Mouse (Mus musculus) limb, embryonic 13.5 days (tissue): ENCODE results near the gene Mrpl34. TPM values are rescaled to one million over a fixed set of nuclear protein-coding genes. Genes with fewer than 3 reads are reported as not detected.

ENCODE experiments used
- ATAC-seq: fragments of 200-750 bp; cut with Nextera tagmentation; 2 replicates; pipeline ENCODE4 v1.8.0; 2017; ENCODE audit warnings: low read depth, moderate number of reproducible peaks, moderate TSS enrichment; ENCODE audit not compliant: low FRiP score
- H3K27ac ChIP-seq: fragments of 300-500 bp; sonication (generic); 2 replicates; pipeline ENCODE4 v1.5.1; 2015; ENCODE audit warnings: inconsistent platforms, mild to moderate bottlenecking, moderate library complexity
- H3K27me3 ChIP-seq: fragments of 300-500 bp; sonication (generic); 2 replicates; pipeline ENCODE4 v1.6.1; 2015; ENCODE audit warnings: mild to moderate bottlenecking, inconsistent platforms
- H3K36me3 ChIP-seq: fragments of 300-500 bp; sonication (generic); 2 replicates; pipeline ENCODE4 v1.6.1; 2015; ENCODE audit warnings: inconsistent platforms, mild to moderate bottlenecking, moderate library complexity
- H3K4me1 ChIP-seq: fragments of 300-500 bp; sonication (generic); 2 replicates; pipeline ENCODE4 v1.6.1; 2015; ENCODE audit warnings: inconsistent platforms
- H3K4me2 ChIP-seq: fragments of 300-500 bp; sonication (generic); replicated peaks from 2 replicates; pipeline ENCODE4 v1.6.1; 2015; ENCODE audit warnings: inconsistent platforms, mild to moderate bottlenecking, moderate library complexity
- H3K4me3 ChIP-seq: fragments of 300-500 bp; sonication (generic); 2 replicates; pipeline ENCODE4 v1.5.1; 2015; ENCODE audit warnings: moderate library complexity, mild to moderate bottlenecking, inconsistent platforms
- H3K9ac ChIP-seq: fragments of 300-500 bp; sonication (generic); 2 replicates; pipeline ENCODE4 v1.6.1; 2015; ENCODE audit warnings: mild to moderate bottlenecking, inconsistent platforms
- H3K9me3 ChIP-seq: fragments of 300-500 bp; sonication (generic); 2 replicates; pipeline ENCODE4 v1.6.1; 2016; ENCODE audit warnings: inconsistent platforms
- WGBS: fragments of 180-500 bp; shearing (Covaris S2); methylation state at CpG from one replicate; pipeline ENCODE4 v1.1.7; 2015; 5-methylcytosine and 5-hydroxymethylcytosine counted together
- polyA plus RNA-seq: library from polyadenylated mRNA; unstranded; fragments of >200 nt; fragmentation: Nextera tagmentation; extraction: Ambion mirVana; gene quantifications from 2 replicates; pipeline ENCODE4 v1.2.1, GENCODE M21; 2015

Mrpl34 gene
- polyA plus RNA-seq, 1 experiment from 2014 or later, result 151 TPM

DNA sequence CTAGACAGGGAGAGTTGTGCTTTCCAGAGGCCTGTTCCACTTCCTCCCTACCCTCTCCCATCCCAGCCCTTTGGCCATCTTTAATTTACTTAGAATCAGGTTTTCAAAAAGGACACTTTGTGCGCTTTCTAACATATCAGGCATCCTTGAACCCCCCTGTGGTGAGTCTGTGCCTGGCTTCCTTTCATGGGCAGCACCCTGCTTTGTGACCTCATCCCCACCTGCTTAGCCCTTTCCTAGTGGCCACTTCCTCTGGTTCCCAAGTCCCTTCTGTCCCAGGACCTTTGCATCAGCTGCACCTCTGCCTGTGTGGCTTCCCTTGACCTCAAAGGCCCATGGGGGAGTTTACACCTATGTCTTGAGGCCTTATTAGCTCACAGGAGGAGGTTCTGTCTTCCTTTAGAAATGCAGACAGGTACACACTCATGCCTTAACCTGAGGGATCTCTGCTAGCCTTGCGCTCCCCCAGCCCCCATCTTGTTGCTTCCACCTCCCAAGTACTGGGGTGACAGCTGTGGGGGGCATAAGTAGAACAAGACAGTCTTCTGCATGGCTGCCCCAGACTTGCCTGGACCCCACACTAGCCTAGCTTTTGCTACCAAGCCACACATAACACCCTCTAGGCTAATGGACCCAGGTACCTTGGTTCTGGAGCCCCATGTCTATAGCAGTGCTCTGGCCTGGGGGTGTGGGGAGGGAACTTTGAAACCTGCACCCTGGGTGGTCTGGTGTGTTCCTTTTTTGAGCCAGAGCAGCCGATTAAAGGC, 5.6 kb downstream of the Mrpl34 start:
- no peaks in the 10 kb centered on the region for H3K27me3 ChIP-seq
- H3K9me3 ChIP-seq, result no peaks in the 10 kb centered on the region
- peak overlapping the region; percentile 94 for H3K4me2 ChIP-seq
- H3K27ac ChIP-seq, result no peak overlapping the region
- peaks cover 26% of the 10 kb centered on the region for H3K4me1 ChIP-seq
- no peak for ATAC-seq
- peaks cover 46% of the 10 kb centered on the region for H3K36me3 ChIP-seq
- WGBS, result 86% methylated on average over 3 of the region's 3 CpGs
- peak overlapping the region; percentile 76 for H3K9ac ChIP-seq
- H3K4me3 ChIP-seq, result peak overlapping the region; percentile 77

DNA sequence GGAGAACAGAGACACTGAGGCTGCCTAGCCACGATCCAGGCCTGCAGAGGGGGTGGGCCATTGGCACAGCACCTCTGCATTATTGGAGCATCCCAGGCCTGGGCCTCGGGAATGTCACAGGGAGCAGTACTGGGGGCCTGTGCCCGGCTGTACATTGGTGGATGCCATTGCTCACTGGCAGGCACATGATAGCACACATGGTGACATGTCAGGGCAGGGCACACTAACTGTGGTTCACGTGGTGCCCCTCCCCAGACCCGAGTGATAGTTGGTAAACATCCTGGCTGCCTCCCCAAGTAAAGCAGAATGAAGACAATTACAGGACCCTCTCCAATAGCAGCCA, 6.1 kb downstream of the Mrpl34 start:
- 75% methylated on average over 5 of the region's 5 CpGs for WGBS
- Histone ChIP-seq H3K9me3 (no peaks in the 10 kb centered on the region), H3K4me1 (peaks cover 26% of the 10 kb centered on the region), H3K36me3 (peaks cover 47% of the 10 kb centered on the region), H3K27me3 (no peaks in the 10 kb centered on the region), H3K4me3 (no peak overlapping the region), H3K27ac (no peak overlapping the region), H3K4me2 (peak overlapping the region; percentile 94; the same call in 1 of the 2 replicates), H3K9ac (no peak overlapping the region)
- no peak for ATAC-seq

DNA sequence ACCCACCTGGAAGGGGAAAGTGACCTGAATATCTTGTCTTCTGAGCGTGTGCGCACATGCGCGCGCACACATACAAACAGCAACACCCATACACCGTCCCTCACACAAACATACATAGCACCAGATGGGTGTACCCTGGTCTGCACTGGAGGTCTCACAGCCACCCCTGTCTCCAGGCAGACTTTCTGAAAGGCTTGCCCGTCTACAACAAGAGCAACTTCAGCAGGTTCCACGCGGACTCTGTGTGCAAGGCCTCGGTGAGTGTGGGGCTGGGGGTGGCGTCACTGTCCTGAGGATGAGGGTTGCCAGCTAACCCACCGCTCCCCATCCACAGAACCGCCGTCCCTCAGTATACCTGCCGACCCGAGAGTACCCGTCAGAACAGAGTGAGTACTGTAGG, 7.1 kb downstream of the Mrpl34 start:
- Histone ChIP-seq H3K4me2 (no peak overlapping the region), H3K27me3 (no peaks in the 10 kb centered on the region), H3K4me3 (no peak overlapping the region), H3K36me3 (peaks cover 47% of the 10 kb centered on the region), H3K4me1 (peaks cover 28% of the 10 kb centered on the region), H3K9me3 (no peaks in the 10 kb centered on the region), H3K9ac (no peak overlapping the region), H3K27ac (no peak overlapping the region)
- ATAC-seq, result no peak
- 93% methylated on average over 17 of the region's 17 CpGs for WGBS

DNA sequence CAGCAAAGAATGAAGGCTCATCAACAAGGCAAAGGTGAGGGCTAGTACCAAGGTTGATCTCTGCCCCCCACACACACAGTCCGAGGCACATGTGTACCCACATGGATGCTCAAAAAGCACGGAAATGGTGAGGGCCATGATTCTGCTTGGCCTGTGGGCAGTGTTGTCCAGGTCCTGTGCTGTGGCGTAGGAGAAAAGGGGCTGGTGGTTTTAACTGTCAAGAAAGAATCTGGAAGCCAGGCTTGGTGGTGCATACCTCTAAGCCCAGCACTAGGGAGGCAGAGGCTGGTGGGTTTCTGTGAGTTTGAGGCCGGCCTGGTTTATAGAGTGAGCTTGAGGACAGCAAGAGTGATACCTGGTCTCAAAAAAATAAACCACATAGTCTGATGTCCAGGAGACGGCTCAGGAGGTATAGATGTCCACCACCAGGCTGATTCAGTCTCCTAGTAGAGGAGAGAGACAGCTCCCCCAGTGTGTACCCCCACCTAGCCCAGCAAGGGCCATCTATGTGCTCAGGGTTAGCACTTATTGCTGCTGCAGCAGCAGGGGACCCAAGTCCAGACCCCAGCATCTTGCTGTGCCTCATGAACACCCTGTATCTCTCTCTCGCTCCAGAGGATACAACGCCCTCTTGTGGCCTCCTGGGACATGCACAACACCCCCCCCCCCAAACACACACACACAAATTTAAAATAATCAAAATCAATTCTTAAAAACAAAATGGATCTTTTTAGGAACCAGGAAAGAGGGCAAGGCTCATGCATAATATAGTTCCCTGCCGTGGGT, 8.0 kb downstream of the Mrpl34 start:
- Histone ChIP-seq H3K27ac (no peak overlapping the region), H3K36me3 (peaks cover 47% of the 10 kb centered on the region), H3K9me3 (no peaks in the 10 kb centered on the region), H3K27me3 (no peaks in the 10 kb centered on the region), H3K4me2 (no peak overlapping the region), H3K9ac (no peak overlapping the region), H3K4me1 (peaks cover 37% of the 10 kb centered on the region), H3K4me3 (no peak overlapping the region)
- 85% methylated on average over 8 of the region's 8 CpGs for WGBS
- ATAC-seq, result no peak

DNA sequence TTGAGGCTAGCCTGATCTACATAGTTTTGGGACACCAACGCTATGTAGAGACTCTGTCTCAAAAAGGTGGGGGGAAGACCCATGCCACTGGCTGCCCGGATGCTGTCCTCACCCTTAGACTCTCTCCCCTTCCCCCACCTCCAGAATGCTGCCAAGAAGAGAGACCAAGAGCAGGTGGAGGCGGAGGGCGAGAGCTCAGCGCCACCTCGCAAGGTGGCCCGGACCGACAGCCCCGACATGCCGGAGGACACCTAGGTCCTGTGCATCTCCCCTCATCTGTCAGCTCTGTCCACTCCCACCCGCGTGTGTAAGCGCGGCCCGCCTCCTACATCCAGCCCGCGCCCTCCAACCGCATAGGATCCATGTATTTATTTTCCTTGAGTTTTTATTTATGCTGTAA, 9.6 kb downstream of the Mrpl34 start:
- Histone ChIP-seq H3K4me2 (no peak overlapping the region), H3K27me3 (no peaks in the 10 kb centered on the region), H3K4me1 (peaks cover 37% of the 10 kb centered on the region), H3K36me3 (peaks cover 54% of the 10 kb centered on the region), H3K27ac (no peak overlapping the region), H3K4me3 (no peak overlapping the region), H3K9me3 (no peaks in the 10 kb centered on the region), H3K9ac (no peak overlapping the region)
- WGBS, result 97% methylated on average over 18 of the region's 18 CpGs
- ATAC-seq, result no peak

DNA sequence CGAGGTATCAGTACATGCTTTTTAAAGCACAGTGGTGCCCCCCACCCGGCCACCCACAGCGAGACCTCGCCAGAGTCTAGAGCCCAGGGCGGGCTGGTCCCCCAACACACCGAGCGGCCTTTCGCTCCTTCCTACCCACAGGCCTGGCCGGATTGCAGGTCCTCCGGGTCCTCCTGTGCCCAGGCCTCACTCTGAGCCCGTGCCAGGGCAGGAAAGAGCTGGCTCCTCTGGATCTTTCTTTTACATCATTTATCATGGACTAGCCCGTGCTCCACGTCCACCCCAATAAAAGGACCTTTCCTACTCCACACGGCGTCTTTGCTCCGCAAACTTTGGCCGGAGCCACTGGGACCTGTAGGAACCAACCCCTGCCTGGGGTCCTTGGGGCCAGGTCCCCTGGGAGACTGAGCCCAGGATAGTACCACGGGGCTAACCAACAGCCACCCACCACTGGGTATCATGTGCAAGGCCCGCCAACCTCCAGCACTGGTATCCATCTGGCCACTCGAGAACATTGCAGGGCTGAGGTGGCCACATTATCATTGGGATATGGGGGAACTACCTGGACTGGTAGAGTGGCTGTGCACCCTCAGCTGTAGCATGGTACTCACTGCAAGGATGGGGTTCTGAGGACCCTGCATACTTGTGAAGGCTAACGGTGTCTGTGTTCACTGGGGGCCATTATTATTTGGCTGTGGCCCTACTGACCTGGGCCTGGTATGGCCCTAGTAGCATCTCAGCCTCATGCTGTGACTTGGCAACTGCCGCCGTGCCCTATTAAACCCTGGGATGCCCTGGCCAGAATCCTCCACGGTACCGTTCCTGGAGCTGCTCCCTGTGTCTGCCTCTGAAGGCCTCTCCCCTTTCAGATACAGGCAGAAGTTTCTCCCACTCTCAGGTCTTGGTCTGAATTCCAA, 10.3 kb downstream of the Mrpl34 start:
- peaks cover 31% of the 10 kb centered on the region for H3K4me1 ChIP-seq
- H3K4me3 ChIP-seq, result peak overlapping the region; percentile 65; the same call in 1 of the 2 replicates
- peaks cover 61% of the 10 kb centered on the region for H3K36me3 ChIP-seq
- H3K27me3 ChIP-seq, result no peaks in the 10 kb centered on the region
- WGBS, result 85% methylated on average over 25 of the region's 25 CpGs
- no peak for ATAC-seq
- H3K4me2 ChIP-seq, result peak overlapping the region; percentile 86; the same call in 1 of the 2 replicates
- 0 out of 2 replicates have a peak overlapping the region, but pooled peaks have one; percentile 80 for H3K9ac ChIP-seq
- H3K27ac ChIP-seq, result 0 out of 2 replicates have a peak overlapping the region, but pooled peaks have one; percentile 79
- H3K9me3 ChIP-seq, result no peaks in the 10 kb centered on the region

DNA sequence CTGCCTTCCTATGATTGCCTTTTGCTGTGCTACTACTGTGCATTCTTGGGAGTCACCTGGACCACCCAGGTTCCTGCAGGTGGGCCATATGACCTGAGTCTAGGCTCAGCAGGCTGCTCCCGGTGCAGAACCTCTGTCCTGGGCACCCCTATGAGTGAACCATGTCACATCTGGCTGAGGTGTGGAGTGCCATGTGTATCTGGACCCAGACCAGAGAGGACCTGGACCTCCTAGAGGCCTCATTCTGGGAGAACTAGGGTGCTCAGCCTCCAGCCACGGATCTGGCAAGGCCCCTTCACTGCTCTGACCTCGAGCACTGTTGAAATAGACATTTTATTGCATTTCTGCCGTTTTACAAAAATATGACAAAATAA, 10.9 kb downstream of the Mrpl34 start:
- Histone ChIP-seq H3K27ac (peak overlapping the region; percentile 79; the same call in 1 of the 2 replicates), H3K36me3 (peaks cover 67% of the 10 kb centered on the region), H3K9ac (peak overlapping the region; percentile 80), H3K4me2 (peak overlapping the region; percentile 86), H3K4me3 (peak overlapping the region; percentile 65), H3K4me1 (peaks cover 25% of the 10 kb centered on the region), H3K9me3 (no peaks in the 10 kb centered on the region), H3K27me3 (no peaks in the 10 kb centered on the region)
- 16% methylated on average over 4 of the region's 4 CpGs for WGBS
- 0 out of 2 replicates have a peak, but pooled peaks have one; percentile 4 for ATAC-seq

DNA sequence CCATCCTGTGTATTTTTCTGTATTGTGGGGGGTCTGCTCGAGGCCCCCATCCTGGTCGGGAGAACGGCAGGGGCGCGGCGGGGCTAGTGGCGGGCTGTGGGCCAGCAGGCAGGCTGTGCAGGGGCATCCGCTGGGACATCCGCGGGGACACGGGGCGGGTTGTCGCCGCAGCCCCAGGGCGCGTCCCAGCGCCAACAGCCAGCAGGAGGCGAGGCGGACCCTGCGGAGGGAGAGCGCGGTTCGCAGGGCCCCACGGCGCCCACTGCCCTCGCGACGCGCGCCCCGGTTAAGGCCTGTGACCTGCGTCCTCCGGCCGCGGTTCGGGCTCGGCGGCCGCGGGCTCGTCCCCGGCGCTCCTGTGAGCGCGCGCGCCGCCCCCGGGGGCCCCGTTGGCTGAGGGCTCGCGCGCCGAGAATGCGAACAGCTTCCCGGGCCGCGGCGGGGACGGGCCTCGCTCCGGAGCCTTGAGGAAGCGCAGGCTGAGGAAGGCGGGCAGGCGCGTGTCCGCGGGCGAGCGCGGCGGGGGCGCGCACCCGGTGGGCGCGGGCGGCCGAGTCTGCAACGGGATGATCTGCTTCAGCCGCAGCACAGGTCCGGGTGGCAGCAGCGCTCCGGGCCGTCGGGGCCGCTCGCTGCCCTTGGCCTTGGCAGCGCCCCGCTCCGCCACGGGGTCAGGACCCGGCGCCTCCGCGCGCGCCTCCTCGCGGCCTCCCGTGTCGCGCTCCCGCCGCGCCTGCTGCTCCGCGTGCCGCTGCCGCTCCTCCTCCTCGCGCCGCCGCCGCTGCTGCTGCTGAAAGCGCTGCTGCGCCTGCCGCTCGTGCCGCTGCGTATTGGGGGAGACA, 11.6 kb downstream of the Mrpl34 start:
- H3K4me1 ChIP-seq, result peaks cover 21% of the 10 kb centered on the region
- H3K9ac ChIP-seq, result peak overlapping the region; percentile 80
- WGBS, result under 1% methylated on average over 71 of the region's 121 CpGs
- peak overlapping the region; percentile 86 for H3K4me2 ChIP-seq
- ATAC-seq, result peak; percentile 68
- H3K36me3 ChIP-seq, result peaks cover 67% of the 10 kb centered on the region
- H3K27ac ChIP-seq, result peak overlapping the region; percentile 79
- H3K4me3 ChIP-seq, result peak overlapping the region; percentile 65
- no peaks in the 10 kb centered on the region for H3K9me3 ChIP-seq
- no peaks in the 10 kb centered on the region for H3K27me3 ChIP-seq

DNA sequence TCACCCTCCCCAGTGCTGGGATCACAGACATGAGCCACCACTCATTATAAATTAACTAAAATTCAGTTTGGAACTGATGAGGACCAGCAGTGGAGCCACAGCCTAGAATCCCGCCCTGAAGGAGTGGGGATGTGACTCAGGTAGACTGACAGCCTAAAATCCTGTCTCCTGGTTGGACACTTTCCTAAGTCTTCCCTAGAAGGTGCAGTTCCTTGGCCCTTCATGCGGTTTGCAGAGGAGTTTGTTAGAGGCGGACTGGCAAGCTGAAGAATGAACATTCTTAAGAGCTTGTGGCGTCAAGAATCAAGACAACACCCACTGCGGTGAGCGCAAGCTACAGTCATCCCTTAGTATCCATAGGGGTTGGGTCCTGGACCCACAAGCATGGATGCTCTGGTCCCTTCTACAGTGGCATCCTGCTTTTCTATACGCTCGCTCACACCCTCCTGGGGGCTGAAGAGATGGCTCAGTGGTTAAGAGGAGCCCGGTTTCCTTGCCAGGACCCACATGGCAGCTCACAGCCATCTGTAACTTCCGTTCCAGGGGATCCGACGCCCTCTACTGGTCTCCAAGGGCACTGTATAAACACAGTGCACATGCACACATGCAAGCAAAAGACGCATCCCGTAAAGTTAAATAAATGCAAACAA, 12.6 kb downstream of the Mrpl34 start:
- Histone ChIP-seq H3K27me3 (no peaks in the 10 kb centered on the region), H3K4me3 (peak overlapping the region; percentile 65), H3K9me3 (no peaks in the 10 kb centered on the region), H3K4me1 (peaks cover 20% of the 10 kb centered on the region), H3K27ac (no peak overlapping the region), H3K4me2 (peak overlapping the region; percentile 86), H3K36me3 (peaks cover 66% of the 10 kb centered on the region), H3K9ac (peak overlapping the region; percentile 80; the same call in 1 of the 2 replicates)
- WGBS, result 47% methylated on average over 14 of the region's 14 CpGs
- ATAC-seq, result no peak

DNA sequence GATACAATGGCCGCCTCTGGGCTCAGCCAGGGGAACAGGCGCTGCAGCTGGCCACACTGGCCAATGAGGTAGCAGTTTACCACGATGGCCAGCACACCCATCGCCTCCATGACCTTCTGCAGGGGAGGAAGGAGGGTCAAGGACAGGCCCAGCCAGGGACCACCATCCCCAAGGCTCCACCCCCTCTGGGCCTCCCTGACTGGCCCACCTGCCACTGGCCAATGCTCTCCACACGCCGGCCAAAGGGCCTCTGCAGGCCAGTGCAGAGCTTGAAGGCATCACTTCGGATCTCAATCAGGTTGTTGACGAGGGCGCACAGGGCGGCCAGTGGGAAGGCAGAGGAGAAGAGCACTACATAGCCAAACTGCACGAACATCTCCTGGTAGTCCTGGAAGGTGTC, 14.2 kb downstream of the Mrpl34 start:
- H3K9me3 ChIP-seq, result no peaks in the 10 kb centered on the region
- no peak overlapping the region for H3K27ac ChIP-seq
- H3K4me2 ChIP-seq, result no peak overlapping the region
- WGBS, result 91% methylated on average over 11 of the region's 11 CpGs
- no peak overlapping the region for H3K4me3 ChIP-seq
- H3K27me3 ChIP-seq, result no peaks in the 10 kb centered on the region
- no peak overlapping the region for H3K9ac ChIP-seq
- H3K36me3 ChIP-seq, result peaks cover 64% of the 10 kb centered on the region
- peaks cover 20% of the 10 kb centered on the region for H3K4me1 ChIP-seq
- no peak for ATAC-seq
